Comparison of ENCODE assay signal across 8 mouse cellular contexts in genomic region chr5:129000706-129001468, GRCm38 (mm10). TPM values are rescaled to one million over a fixed set of nuclear protein-coding genes. Genes with fewer than 3 reads are reported as not detected.
DNase-seq lines count a peak whose midpoint lies in the region; ATAC-seq lines count a peak whose summit lies in the region.
"Had no signal": no experiment of that assay in that cellular context is flagged by ENCODE, and none has a peak within 500 bp of the region (broad histone marks: within the 10 kb centered on the region; RNA-seq: fewer than 3 reads in every experiment).

No protein-coding gene starts in this region.

- H3K4me3 ChIP-seq in limb, embryonic 10.5 days = no peak overlapping the region
- H3K4me3 ChIP-seq: neural tube, embryonic 13.5 days had no signal

- peaks cover 18% of the 10 kb centered on the region; the same call in 1 of the 2 replicates for H3K4me1 ChIP-seq in limb, embryonic 10.5 days

- no peaks in the 10 kb centered on the region for H3K27me3 ChIP-seq in limb, embryonic 10.5 days (ENCODE audit: low read depth, poor library complexity, severe bottlenecking)
- H3K27me3 ChIP-seq: neural tube, embryonic 13.5 days had no signal

- peak overlapping the region; percentile 21 for H3K27ac ChIP-seq in limb, embryonic 10.5 days
- H3K27ac ChIP-seq: neural tube, embryonic 13.5 days had no signal

- peak; percentile 80 for ATAC-seq in common myeloid progenitor, adult 5-6 weeks (replicated peaks; ENCODE audit: low read depth, poor library complexity, severe bottlenecking)

- 55% methylated on average over 8 of the region's 8 CpGs for WGBS in limb, embryonic 10.5 days

- H3K9me3 ChIP-seq in limb, embryonic 10.5 days (replicated peaks) = no peaks in the 10 kb centered on the region
- H3K9me3 ChIP-seq: neural tube, embryonic 13.5 days had no signal

- H3K36me3 ChIP-seq in limb, embryonic 10.5 days = peaks cover 24% of the 10 kb centered on the region

- DNase-seq in urinary bladder, postnatal 14 days (ENCODE audit: low spot score) = peak; percentile 58
- no peak for DNase-seq in urinary bladder, postnatal 10 days (ENCODE audit: low spot score)
- DNase-seq in limb, embryonic 10.5 days (ENCODE audit: low spot score) = no peak
- DNase-seq in thymus, adult 18-20 months = no peak
- DNase-seq in right cerebral cortex, postnatal 25 days = no peak
- no peak for DNase-seq in testis, postnatal 10 days (ENCODE audit: low spot score)

RNA-seq across cellular contexts. Expression of gene Stx2, which starts 7.5 kb away (rescaled TPM):
- total RNA-seq in common myeloid progenitor, adult 5-6 weeks (2017) = 38.6 and 74.1 TPM in 2 replicates
- polyA plus RNA-seq in limb, embryonic 10.5 days (2016; fragmentation: Nextera tagmentation; extraction: Ambion mirVana) = 17.5 and 26.2 TPM in 2 replicates

RNA-seq across cellular contexts. Expression of gene Ran, which starts 19.0 kb away (rescaled TPM):
- 494 and 900 TPM in 2 replicates for total RNA-seq in common myeloid progenitor, adult 5-6 weeks (2017)
- 933 and 1,138 TPM in 2 replicates for polyA plus RNA-seq in limb, embryonic 10.5 days (2016; fragmentation: Nextera tagmentation; extraction: Ambion mirVana)

RNA-seq across cellular contexts. Expression of gene Rimbp2, which starts 47.6 kb away (rescaled TPM):
- total RNA-seq in common myeloid progenitor, adult 5-6 weeks (2017) = not detected in 2 replicates
- polyA plus RNA-seq in limb, embryonic 10.5 days (2016; fragmentation: Nextera tagmentation; extraction: Ambion mirVana) = 0.05 and 0.08 TPM in 2 replicates
